Mouse (Mus musculus) Patski (cell line): ENCODE measurements at regions not wholly inside any gene's neighbourhood (a gene's known extent, or its start where the extent isn't known, plus 50 kb on each side); places are given as distances from the start of the nearest gene placed in this dataset.
A peak's percentile ranks its signal among the peaks of the same experiment; 100 is the strongest.

Experiments
- ATAC-seq: fragments of 100-300 bp; one replicate; pipeline ENCODE4 v1.8.0; 2021
- CTCF ChIA-PET: fragments of 350-600 bp; sonication (Branson Sonifier 250); formaldehyde crosslinking; loops from one replicate; lab custom pipeline; 2022; ENCODE audit warnings: inconsistent platforms; lab: Charles Lee
- POLR2A ChIA-PET: fragments of 350-600 bp; sonication (Branson Sonifier 250); formaldehyde crosslinking; loops from one replicate; lab custom pipeline; 2022; ENCODE audit warnings: antibody characterized with exemption, inconsistent platforms; lab: Charles Lee
- DNase-seq: peaks from one replicate; pipeline ENCODE4 v3.0.0-alpha.2; 2011; ENCODE audit warnings: low read depth, low spot score
- H3K27me3 ChIP-seq: fragments of 371-371 bp; one replicate; pipeline ENCODE4 v1.5.1; 2021
- CTCF ChIP-seq: fragments of 100-300 bp; IDR thresholded peaks from one replicate; pipeline ENCODE4 v1.5.1; 2021
- in situ Hi-C: fragments of 300-500 bp; cut with MboI; formaldehyde crosslinking; loops from 3 replicates; pipeline ENCODE4 v1.11.1; 2018; ENCODE audit warnings: low pct_unique_long_range_greater_than_20kb, mixed read lengths

GRCm38 (mm10) chr5:119776106-119776887, 56.2 kb upstream of the Tbx5 start:
- DNase-seq (no peak), ATAC-seq (no peak)
- ChIA-PET POLR2A (no interaction called here), CTCF (no interaction called here)
- in situ Hi-C loops, result loop anchor here (10.0 kb wide), 1 partner anchor 309 kb away; no protein-coding TSS in a partner anchor
- TF ChIP-seq CTCF, result no peak
- peaks cover 7% of the 10 kb centered on the region for H3K27me3 ChIP-seq

GRCm38 (mm10) chr5:119777836-119778235, 54.6 kb upstream of the Tbx5 start:
- ATAC-seq (no peak), DNase-seq (peak; percentile 1)
- in situ Hi-C loops, result loop anchor here (10.0 kb wide), 1 partner anchor 307 kb away; no protein-coding TSS in a partner anchor
- CTCF ChIA-PET, result interaction anchor here (1.7 kb wide), 1 partner anchor 325 kb away, joined by 7 read pairs; no protein-coding TSS in a partner anchor
- TF ChIP-seq CTCF, result peak; percentile 47
- H3K27me3 ChIP-seq, result peaks cover 7% of the 10 kb centered on the region
- POLR2A ChIA-PET, result no interaction called here

- POLR2A ChIA-PET, result no interaction called here
- TF ChIP-seq CTCF, result no peak
- CTCF ChIA-PET, result no interaction called here
- DNase-seq, result no peak
- ATAC-seq, result no peak
- H3K27me3 ChIP-seq, result peaks cover 7% of the 10 kb centered on the region
- in situ Hi-C loops, result no loop called here
Observed at GRCm38 (mm10) chr5:119781375-119781774, 51.1 kb upstream of the Tbx5 start.
